Comparison of ENCODE assay signal across 24 mouse cellular contexts in the genomic region with DNA sequence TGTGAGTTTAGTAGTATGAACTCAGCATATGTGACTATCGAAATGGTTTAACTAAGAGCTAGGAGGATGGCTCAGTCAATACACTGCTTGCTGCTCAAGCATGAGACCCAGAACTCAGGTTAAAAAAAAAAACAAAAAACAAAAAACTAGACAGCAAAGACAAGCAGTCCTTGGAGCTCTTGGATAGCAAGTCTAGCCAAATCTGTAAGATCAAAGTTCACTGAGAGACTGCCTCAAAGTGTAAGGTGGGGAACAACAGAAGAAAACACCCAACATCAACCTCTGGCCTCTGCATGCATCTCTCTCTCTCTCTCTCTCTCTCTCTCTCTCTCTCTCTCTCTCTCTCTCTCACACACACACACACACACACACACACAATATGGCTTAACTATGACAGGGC. TPM values are rescaled to one million over a fixed set of nuclear protein-coding genes. Genes with fewer than 3 reads are reported as not detected.
DNase-seq lines count a peak whose midpoint lies in the region; ATAC-seq and TF ChIP-seq lines count a peak whose summit lies in the region.
"Had no signal": no experiment of that assay in that cellular context is flagged by ENCODE, and none has a peak within 500 bp of the region (broad histone marks: within the 10 kb centered on the region; RNA-seq: fewer than 3 reads in every experiment).

No protein-coding gene starts in this region.

- DNase-seq in embryonic facial prominence, embryonic 10.5 days (ENCODE audit: low spot score), result no peak
- peak; percentile 75 for DNase-seq in kidney, adult 9 months
- no peak for DNase-seq in kidney, adult 11 months
- peak; percentile 69 for DNase-seq in liver, adult 2 months (ENCODE audit: extremely low read depth, low read depth, low spot score)
- no peak for DNase-seq in liver, embryonic 11.5 days (ENCODE audit: low spot score)
- DNase-seq in adrenal gland, adult (ENCODE audit: inconsistent age in 2 of 2, low spot score in 1 of 2), result no peak
- DNase-seq: cerebellum, adult 11 months; cerebellum, adult 2 months; cerebellum, adult 9-11 months; cerebellum, postnatal 25 days; gastrocnemius, postnatal 25 days; heart, adult 18-20 months; heart, postnatal 10 days; heart, postnatal 36 days had no signal

- no peak overlapping the region for H3K9ac ChIP-seq in embryonic facial prominence, embryonic 13.5 days
- no peak overlapping the region for H3K9ac ChIP-seq in liver, adult 2 months (ENCODE audit: low read depth, low read length)
- H3K9ac ChIP-seq in liver, embryonic 11.5 days (ENCODE audit: low read depth, low read length), result no peak overlapping the region
- H3K9ac ChIP-seq: forebrain, embryonic 13.5 days; heart, embryonic 12.5 days; heart, embryonic 15.5 days; hindbrain, embryonic 13.5 days had no signal

- H3K4me2 ChIP-seq in embryonic facial prominence, embryonic 13.5 days, result no peak overlapping the region
- H3K4me2 ChIP-seq in liver, embryonic 11.5 days, result no peak overlapping the region
- H3K4me2 ChIP-seq: forebrain, embryonic 13.5 days; heart, embryonic 12.5 days; heart, embryonic 15.5 days; hindbrain, embryonic 13.5 days had no signal

- peaks cover 32% of the 10 kb centered on the region for H3K79me2 ChIP-seq in liver, adult 2 months (ENCODE audit: control insufficient read depth, insufficient read depth, low read length)

- H3K4me3 ChIP-seq in embryonic facial prominence, embryonic 13.5 days, result no peak overlapping the region
- H3K4me3 ChIP-seq in embryonic facial prominence, embryonic 10.5 days, result no peak overlapping the region
- no peak overlapping the region for H3K4me3 ChIP-seq in liver, adult 2 months (ENCODE audit: insufficient read depth, low read depth, low read length)
- H3K4me3 ChIP-seq in liver, embryonic 11.5 days (ENCODE audit: low read depth, low read length), result no peak overlapping the region
- H3K4me3 ChIP-seq: forebrain, embryonic 10.5 days; forebrain, embryonic 13.5 days; heart, embryonic 12.5 days; heart, embryonic 15.5 days; hindbrain, embryonic 10.5 days; hindbrain, embryonic 13.5 days had no signal

- no peak for ATAC-seq in embryonic facial prominence, embryonic 13.5 days (ENCODE audit: insufficient number of reproducible peaks, insufficient read depth, low FRiP score, low TSS enrichment, low read depth)
- ATAC-seq in liver, embryonic 11.5 days (replicated peaks; ENCODE audit: low FRiP score), result no peak
- ATAC-seq: activated CD4-positive, CD25-positive, alpha-beta regulatory T cell, adult 4 months; forebrain, embryonic 13.5 days; forebrain, embryonic 16.5 days; hindbrain, embryonic 16.5 days had no signal

- no peaks in the 10 kb centered on the region for H3K36me3 ChIP-seq in embryonic facial prominence, embryonic 13.5 days
- H3K36me3 ChIP-seq in embryonic facial prominence, embryonic 10.5 days (replicated peaks), result no peaks in the 10 kb centered on the region
- H3K36me3 ChIP-seq in liver, adult 2 months (ENCODE audit: control insufficient read depth, insufficient read depth, low read length), result no peaks in the 10 kb centered on the region
- no peaks in the 10 kb centered on the region for H3K36me3 ChIP-seq in liver, embryonic 11.5 days (ENCODE audit: control insufficient read depth, insufficient read depth, low read length)
- H3K36me3 ChIP-seq: forebrain, embryonic 10.5 days; heart, embryonic 12.5 days; heart, embryonic 15.5 days; hindbrain, embryonic 10.5 days; hindbrain, embryonic 13.5 days had no signal

- H3K9me3 ChIP-seq in embryonic facial prominence, embryonic 13.5 days, result no peaks in the 10 kb centered on the region
- H3K9me3 ChIP-seq in embryonic facial prominence, embryonic 10.5 days, result no peaks in the 10 kb centered on the region
- H3K9me3 ChIP-seq in liver, embryonic 11.5 days (ENCODE audit: control insufficient read depth, low read length), result no peaks in the 10 kb centered on the region
- H3K9me3 ChIP-seq: forebrain, embryonic 10.5 days; forebrain, embryonic 13.5 days; heart, embryonic 12.5 days; heart, embryonic 15.5 days; hindbrain, embryonic 10.5 days; hindbrain, embryonic 13.5 days had no signal

- no peaks in the 10 kb centered on the region for H3K27me3 ChIP-seq in embryonic facial prominence, embryonic 13.5 days
- H3K27me3 ChIP-seq in embryonic facial prominence, embryonic 10.5 days (replicated peaks; ENCODE audit: low read depth, poor library complexity, severe bottlenecking), result no peaks in the 10 kb centered on the region
- no peaks in the 10 kb centered on the region for H3K27me3 ChIP-seq in liver, adult 2 months (ENCODE audit: control insufficient read depth, insufficient read depth, low read length)
- no peaks in the 10 kb centered on the region for H3K27me3 ChIP-seq in liver, embryonic 11.5 days (replicated peaks; ENCODE audit: control insufficient read depth, insufficient read depth, low read length)
- H3K27me3 ChIP-seq: forebrain, embryonic 13.5 days; heart, embryonic 12.5 days; heart, embryonic 15.5 days; hindbrain, embryonic 13.5 days had no signal

- no peak for TF ChIP-seq POLR2A in liver, adult 2 months (IDR thresholded peaks at IDR 0.05; ENCODE audit: extremely low read depth, insufficient read depth, low read length)

- H3K27ac ChIP-seq in embryonic facial prominence, embryonic 13.5 days, result 0 out of 2 replicates have a peak overlapping the region, but pooled peaks have one; percentile 11
- no peak overlapping the region for H3K27ac ChIP-seq in embryonic facial prominence, embryonic 10.5 days (replicated peaks)
- H3K27ac ChIP-seq in liver, adult 2 months (replicated peaks; ENCODE audit: insufficient read depth, low read depth, low read length), result 0 out of 2 replicates have a peak overlapping the region, but pooled peaks have one; percentile 12
- no peak overlapping the region for H3K27ac ChIP-seq in liver, embryonic 11.5 days (ENCODE audit: low read depth, low read length)
- H3K27ac ChIP-seq: forebrain, embryonic 10.5 days; forebrain, embryonic 13.5 days; heart, embryonic 15.5 days; hindbrain, embryonic 10.5 days; hindbrain, embryonic 13.5 days had no signal

- TF ChIP-seq CTCF in liver, adult 2 months (IDR thresholded peaks at IDR 0.05; ENCODE audit: low read depth, low read length), result no peak

- WGBS in embryonic facial prominence, embryonic 13.5 days, result 88% methylated on average over 1 of the region's 1 CpGs
- WGBS in embryonic facial prominence, embryonic 10.5 days, result 95% methylated on average over 1 of the region's 1 CpGs
- WGBS in liver, adult 2 months, result 51% methylated on average over 1 of the region's 1 CpGs
- 95% methylated on average over 1 of the region's 1 CpGs for WGBS in liver, embryonic 11.5 days

- peaks cover 25% of the 10 kb centered on the region for H3K4me1 ChIP-seq in embryonic facial prominence, embryonic 13.5 days
- H3K4me1 ChIP-seq in embryonic facial prominence, embryonic 10.5 days, result 0 out of 2 replicates have a peak, but pooled peaks cover 8% of the 10 kb centered on the region
- H3K4me1 ChIP-seq in liver, adult 2 months (ENCODE audit: control insufficient read depth, insufficient read depth, low read length), result peaks cover 40% of the 10 kb centered on the region
- H3K4me1 ChIP-seq in liver, embryonic 11.5 days (replicated peaks; ENCODE audit: control insufficient read depth, insufficient read depth, low read length), result peaks cover 13% of the 10 kb centered on the region

RNA-seq across cellular contexts. Expression of gene Lrp6, which starts 9.7 kb away (rescaled TPM):
- 34.2 and 43.6 TPM in 2 replicates for polyA plus RNA-seq in embryonic facial prominence, embryonic 13.5 days (2015; fragmentation: Nextera tagmentation; extraction: Ambion mirVana)
- 27.1 and 27.8 TPM in 2 replicates for polyA plus RNA-seq in embryonic facial prominence, embryonic 10.5 days (2016; fragmentation: Nextera tagmentation; extraction: Ambion mirVana)
- 48.2 and 54.3 TPM in 2 replicates for total RNA-seq in liver, adult 2 months (2014; rRNA removed)
- 15.0 and 15.1 TPM in 2 replicates for polyA plus RNA-seq in liver, adult 2 months (2012; rRNA removed)
- 14.1 and 17.1 TPM in 2 replicates for polyA plus RNA-seq in liver, embryonic 11.5 days (2014; fragmentation: Nextera tagmentation; extraction: Ambion mirVana)

Comparison
In these comparisons a context has a peak if more than half of its experiments do, and no peak if none do; other contexts are left out.
1. H3K27ac ChIP-seq: peak in embryonic facial prominence, embryonic 13.5 days (single experiment) and liver, adult 2 months (single experiment); none in embryonic facial prominence, embryonic 10.5 days (single experiment) and liver, embryonic 11.5 days (single experiment).
2. DNase-seq: peak in kidney, adult 9 months (single experiment) and liver, adult 2 months (single experiment); none in embryonic facial prominence, embryonic 10.5 days (single experiment), kidney, adult 11 months (single experiment), liver, embryonic 11.5 days (single experiment) and adrenal gland, adult (0 of 2).